Mouse (Mus musculus) hindbrain, embryonic 14.5 days (tissue): ENCODE measurements around the gene Evi2. TPM values are rescaled to one million over a fixed set of nuclear protein-coding genes. Genes with fewer than 3 reads are reported as not detected.

Source experiments
- ATAC-seq: fragments of 200-750 bp; cut with Nextera tagmentation; 2 replicates; pipeline ENCODE4 v1.8.0; 2017; ENCODE audit warnings: moderate number of reproducible peaks, mild to moderate bottlenecking, moderate TSS enrichment, moderate library complexity; ENCODE audit not compliant: low FRiP score
- DNase-seq: peaks from one replicate; pipeline ENCODE4 v3.0.0-alpha.2; 2015; ENCODE audit warnings: low spot score
- H3K27ac ChIP-seq: fragments of 300-500 bp; sonication (generic); 2 replicates; pipeline ENCODE4 v1.5.1; 2014; ENCODE audit warnings: mild to moderate bottlenecking, moderate library complexity
- H3K27me3 ChIP-seq: fragments of 300-500 bp; sonication (generic); 2 replicates; pipeline ENCODE4 v1.6.1; 2014; ENCODE audit warnings: mild to moderate bottlenecking, low read length, mixed read lengths; ENCODE audit not compliant: control insufficient read depth, insufficient read depth
- H3K36me3 ChIP-seq: fragments of 300-500 bp; sonication (generic); replicated peaks from 2 replicates; pipeline ENCODE4 v1.6.1; 2014; ENCODE audit not compliant: control insufficient read depth, insufficient read depth
- H3K4me1 ChIP-seq: fragments of 300-500 bp; sonication (generic); replicated peaks from 2 replicates; pipeline ENCODE4 v1.6.1; 2014; ENCODE audit warnings: antibody characterized with exemption, low read length, mixed read lengths; ENCODE audit not compliant: control insufficient read depth, insufficient read depth
- H3K4me2 ChIP-seq: fragments of 300-500 bp; sonication (generic); replicated peaks from 2 replicates; pipeline ENCODE4 v1.6.1; 2014; ENCODE audit warnings: mild to moderate bottlenecking, moderate library complexity
- H3K4me3 ChIP-seq: fragments of 300-500 bp; sonication (generic); replicated peaks from 2 replicates; pipeline ENCODE4 v1.5.1; 2014; ENCODE audit warnings: mild to moderate bottlenecking, low read length
- H3K9ac ChIP-seq: fragments of 300-500 bp; sonication (generic); 2 replicates; pipeline ENCODE4 v1.6.1; 2014
- H3K9me3 ChIP-seq: fragments of 300-500 bp; sonication (generic); 2 replicates; pipeline ENCODE4 v1.6.1; 2016; ENCODE audit warnings: low read length; ENCODE audit not compliant: control insufficient read depth
- WGBS: fragments of 180-500 bp; shearing (Covaris S2); extraction: QIAGEN DNeasy Blood & Tissue Kit; methylation state at CpG from one replicate; pipeline ENCODE4 v1.1.7; 2014; 5-methylcytosine and 5-hydroxymethylcytosine counted together
- polyA plus RNA-seq: library from polyadenylated mRNA; unstranded; fragments of >200 nt; fragmentation: Nextera tagmentation; extraction: Ambion mirVana; gene quantifications from 2 replicates; pipeline ENCODE4 v1.2.1, GENCODE M21; 2014

Gene Evi2
- polyA plus RNA-seq, 1 experiment from 2014 or later, result 0.91 TPM

- 80% methylated on average over 1 of the region's 1 CpGs for WGBS
- Histone ChIP-seq H3K4me3 (no peak overlapping the region), H3K27ac (no peak overlapping the region), H3K9ac (no peak overlapping the region), H3K9me3 (no peaks in the 10 kb centered on the region), H3K4me2 (no peak overlapping the region), H3K4me1 (no peaks in the 10 kb centered on the region), H3K36me3 (no peaks in the 10 kb centered on the region), H3K27me3 (no peaks in the 10 kb centered on the region)
- no peak for DNase-seq
- ATAC-seq, result no peak
Measured at GRCm38 (mm10) chr11:79519878-79520291, 10.5 kb downstream of the Evi2 start.

- H3K9me3 ChIP-seq, result no peaks in the 10 kb centered on the region
- H3K4me1 ChIP-seq, result no peaks in the 10 kb centered on the region
- H3K27me3 ChIP-seq, result no peaks in the 10 kb centered on the region
Measured at GRCm38 (mm10) chr11:79519299-79519698, 11.1 kb downstream of the Evi2 start.

GRCm38 (mm10) chr11:79515798-79516197 lies 14.6 kb downstream of the Evi2 start:
- H3K4me1 ChIP-seq, result no peaks in the 10 kb centered on the region
- H3K4me2 ChIP-seq, result no peak overlapping the region
- no peak overlapping the region for H3K4me3 ChIP-seq
- no peaks in the 10 kb centered on the region for H3K36me3 ChIP-seq
- WGBS, result 100% methylated on average over 2 of the region's 2 CpGs
- no peak for DNase-seq
- no peaks in the 10 kb centered on the region for H3K9me3 ChIP-seq
- no peak for ATAC-seq
- no peaks in the 10 kb centered on the region for H3K27me3 ChIP-seq
- H3K27ac ChIP-seq, result no peak overlapping the region
- no peak overlapping the region for H3K9ac ChIP-seq

More at GRCm38 (mm10) chr11:79519299-79519698, 11.1 kb downstream of the Evi2 start:
- Histone ChIP-seq H3K36me3 (no peaks in the 10 kb centered on the region), H3K9ac (no peak overlapping the region), H3K27ac (no peak overlapping the region), H3K4me2 (no peak overlapping the region), H3K4me3 (no peak overlapping the region)
- DNase-seq, result no peak
- ATAC-seq, result no peak
- WGBS, result 88% methylated on average over 6 of the region's 6 CpGs

- Histone ChIP-seq H3K4me1 (no peaks in the 10 kb centered on the region), H3K9me3 (no peaks in the 10 kb centered on the region), H3K36me3 (no peaks in the 10 kb centered on the region), H3K27ac (no peak overlapping the region), H3K27me3 (no peaks in the 10 kb centered on the region), H3K9ac (no peak overlapping the region), H3K4me2 (no peak overlapping the region), H3K4me3 (no peak overlapping the region)
- no peak for ATAC-seq
- DNase-seq, result no peak
- 79% methylated on average over 6 of the region's 6 CpGs for WGBS
Measured at GRCm38 (mm10) chr11:79515331-79515730, 15.1 kb downstream of the Evi2 start.

- Histone ChIP-seq H3K4me2 (no peak overlapping the region), H3K4me1 (no peaks in the 10 kb centered on the region), H3K9me3 (no peaks in the 10 kb centered on the region), H3K9ac (no peak overlapping the region), H3K27me3 (no peaks in the 10 kb centered on the region), H3K27ac (no peak overlapping the region), H3K4me3 (no peak overlapping the region), H3K36me3 (no peaks in the 10 kb centered on the region)
- DNase-seq (no peak), ATAC-seq (no peak)
- WGBS, result 93% methylated on average over 3 of the region's 3 CpGs
Measured at GRCm38 (mm10) chr11:79511970-79512369, 18.4 kb downstream of the Evi2 start.

GRCm38 (mm10) chr11:79504506-79504905 lies 25.9 kb downstream of the Evi2 start:
- H3K4me3 ChIP-seq, result no peak overlapping the region
- no peaks in the 10 kb centered on the region for H3K36me3 ChIP-seq
- no peak overlapping the region for H3K9ac ChIP-seq
- no peaks in the 10 kb centered on the region for H3K9me3 ChIP-seq
- no peak overlapping the region for H3K4me2 ChIP-seq
- no peak for ATAC-seq
- WGBS, result 73% methylated on average over 7 of the region's 7 CpGs
- H3K4me1 ChIP-seq, result peaks cover 3% of the 10 kb centered on the region; the same call in 1 of the 2 replicates
- no peak for DNase-seq
- no peak overlapping the region for H3K27ac ChIP-seq
- H3K27me3 ChIP-seq, result no peaks in the 10 kb centered on the region

- Histone ChIP-seq H3K4me2 (peak within 1 kb of the TSS; percentile 22), H3K27ac (peak within 1 kb of the TSS; percentile 35; the same call in 1 of the 2 replicates), H3K36me3 (no peaks in the 10 kb centered on the region), H3K9ac (no peak within 1 kb of the TSS), H3K27me3 (no peaks in the 10 kb centered on the region), H3K4me1 (peaks cover 3% of the 10 kb centered on the region; the same call in 1 of the 2 replicates), H3K9me3 (no peaks in the 10 kb centered on the region), H3K4me3 (no peak within 1 kb of the TSS)
- WGBS, result 29% methylated on average over 8 of the region's 8 CpGs
- DNase-seq, result peak; percentile 62
- no peak for ATAC-seq
Measured at GRCm38 (mm10) chr11:79503845-79504244, 26.5 kb downstream of the Evi2 start, which contains the start of gene Omg. TSS of gene Omg (minus strand) at chr11:79504084.

GRCm38 (mm10) chr11:79502917-79503316 lies 27.5 kb downstream of the Evi2 start:
- Histone ChIP-seq H3K27ac (0 out of 2 replicates have a peak overlapping the region, but pooled peaks have one; percentile 5), H3K4me2 (no peak overlapping the region; the same call in 1 of the 2 replicates), H3K9ac (no peak overlapping the region), H3K4me3 (no peak overlapping the region), H3K4me1 (peaks cover 3% of the 10 kb centered on the region; the same call in 1 of the 2 replicates), H3K36me3 (no peaks in the 10 kb centered on the region), H3K27me3 (no peaks in the 10 kb centered on the region), H3K9me3 (no peaks in the 10 kb centered on the region)
- no peak for DNase-seq
- ATAC-seq, result no peak
- WGBS, result 20% methylated on average over 2 of the region's 2 CpGs

GRCm38 (mm10) chr11:79494976-79495800 lies 35.2 kb downstream of the Evi2 start:
- Histone ChIP-seq H3K27me3 (no peaks in the 10 kb centered on the region), H3K4me3 (no peak overlapping the region), H3K4me2 (no peak overlapping the region), H3K9ac (no peak overlapping the region), H3K36me3 (peaks cover 10% of the 10 kb centered on the region), H3K4me1 (no peaks in the 10 kb centered on the region), H3K27ac (no peak overlapping the region), H3K9me3 (no peaks in the 10 kb centered on the region)
- ATAC-seq (no peak), DNase-seq (no peak)
- WGBS, result 75% methylated on average over 10 of the region's 10 CpGs
